Mouse (Mus musculus): ENCODE measurements at regions not wholly inside any gene's neighbourhood (a gene's known extent, or its start where the extent isn't known, plus 50 kb on each side); places are given as distances from the start of the nearest gene placed in this dataset.
A peak's percentile ranks its signal among the peaks of the same experiment; 100 is the strongest.
"Not testable (repeated sequence)": the region's sequence is repeated elsewhere in the genome, so short reads cannot be mapped to it uniquely, and the experiment has no call there.

DNA sequence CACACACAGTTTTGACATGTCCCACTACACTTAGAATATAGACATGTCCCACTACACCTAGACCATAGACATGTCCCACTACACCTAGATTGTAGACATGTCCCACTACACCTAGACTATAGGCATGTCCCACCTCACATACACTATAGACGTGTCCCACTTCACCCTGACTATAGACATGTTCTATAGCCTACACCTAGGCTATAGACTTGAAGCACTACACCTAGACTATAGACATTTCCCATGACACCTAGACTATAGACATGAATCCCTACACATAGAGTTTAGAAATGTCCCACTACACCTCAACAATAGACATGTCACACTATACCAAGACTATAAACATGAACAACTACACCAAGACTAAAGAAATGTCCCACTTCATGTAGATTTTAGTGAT lies 2580.9 kb downstream of the Gm37988 start:
- DNase-seq (ENCODE audit: low read depth, low spot score), result no peak

DNA sequence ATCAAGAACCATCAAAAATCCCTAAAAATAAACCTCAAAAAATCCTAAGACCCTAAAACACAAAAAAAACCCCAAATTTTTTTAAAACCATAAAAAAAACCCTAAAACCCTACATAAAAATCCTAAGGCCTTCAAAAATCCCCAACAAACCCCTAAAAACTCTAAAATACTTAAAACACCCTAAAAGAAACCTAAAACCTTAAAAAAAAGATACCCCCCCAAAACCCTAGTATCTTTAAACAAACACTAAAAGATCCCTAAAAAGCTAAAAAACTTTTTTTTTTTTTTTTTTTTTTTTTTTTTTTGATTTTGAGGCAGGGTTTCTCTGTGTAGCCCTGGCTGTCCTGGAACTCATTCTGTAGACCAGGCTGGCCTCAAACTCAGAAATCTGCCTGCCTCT lies 2585.8 kb downstream of the Gm37988 start:
- DNase-seq (ENCODE audit: low read depth, low spot score), result no peak

DNA sequence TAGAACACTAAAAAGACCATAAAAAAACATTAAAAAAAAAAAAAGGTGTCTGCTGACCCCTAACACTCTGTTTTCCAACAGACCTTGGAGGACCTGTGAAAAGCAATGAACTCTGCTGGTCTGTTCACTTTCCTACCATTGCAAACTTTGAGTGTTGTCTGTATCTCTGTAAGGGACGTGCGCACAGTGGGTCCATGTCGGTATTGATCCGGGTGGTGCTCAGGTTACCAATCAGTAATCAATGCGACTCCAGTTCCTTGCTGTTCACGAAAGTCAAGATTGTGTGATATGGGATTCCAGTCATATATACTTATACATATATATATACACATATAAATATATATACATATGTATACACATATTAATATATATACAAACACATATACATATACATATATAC lies 2586.5 kb downstream of the Gm37988 start:
- DNase-seq (ENCODE audit: low read depth, low spot score), result no peak

DNA sequence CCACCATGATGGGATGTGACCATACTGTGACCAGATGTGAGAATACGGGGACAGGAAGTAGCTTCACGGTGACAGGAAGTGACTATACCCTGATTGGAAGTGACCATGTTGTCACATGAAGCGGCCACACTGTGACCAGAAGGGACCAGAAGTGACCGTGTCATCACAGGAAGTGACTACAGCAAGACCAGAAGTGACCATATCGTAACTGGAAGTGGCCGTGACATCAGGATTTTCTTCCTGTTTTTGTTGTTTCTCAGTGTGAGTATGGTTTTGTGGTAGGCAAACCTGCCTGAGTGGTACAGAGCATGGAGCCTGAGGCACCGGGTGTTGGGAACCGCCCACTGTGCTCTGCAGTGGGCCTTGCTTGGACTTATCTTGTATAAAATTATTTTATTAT lies 2587.8 kb downstream of the Gm37988 start:
- DNase-seq (ENCODE audit: low read depth, low spot score), result no peak

DNA sequence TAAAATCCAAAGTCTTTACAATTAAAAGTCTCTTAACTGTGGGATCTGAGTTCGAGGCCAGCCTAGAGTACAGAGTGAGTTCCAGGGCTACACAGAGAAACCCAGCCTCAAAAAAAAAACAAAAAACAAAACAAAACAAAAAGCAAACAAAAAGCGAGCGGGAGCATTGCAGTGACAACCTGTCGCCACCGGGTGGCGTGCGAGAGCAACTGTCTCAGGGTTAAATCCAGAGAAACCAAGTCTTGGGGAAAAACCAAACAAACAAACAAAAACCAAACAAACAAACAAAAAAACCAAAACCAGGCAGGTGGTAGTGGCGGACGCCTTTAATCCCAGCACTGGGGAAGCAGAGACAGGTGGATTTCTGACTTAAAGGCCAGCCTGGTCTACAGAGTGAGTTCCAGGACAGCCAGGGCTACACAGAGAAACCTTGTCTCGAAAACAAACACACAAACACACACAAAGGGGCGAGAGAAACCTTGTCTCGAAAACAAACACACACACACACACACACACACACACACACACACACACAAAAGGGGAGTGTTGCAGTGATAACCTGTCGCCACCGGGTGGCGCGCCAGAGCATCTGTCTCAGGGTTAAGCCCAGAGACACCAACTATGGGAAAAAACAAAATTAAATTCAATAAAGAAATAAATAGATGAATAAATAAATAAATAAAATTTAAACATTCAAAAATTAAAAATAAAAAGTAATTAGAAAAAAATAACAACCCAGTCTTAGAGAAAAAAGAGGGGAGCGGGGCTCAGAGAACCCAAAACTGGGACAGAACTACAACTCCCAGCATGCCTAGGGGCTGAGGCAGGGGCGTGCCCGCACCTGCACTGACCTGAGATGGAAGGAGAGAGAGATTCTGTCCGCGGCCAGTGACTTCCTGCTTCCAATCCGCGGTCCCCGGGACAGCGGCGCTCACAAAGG lies 2589.4 kb downstream of the Gm37988 start:
- DNase-seq (ENCODE audit: low read depth, low spot score), result peak; percentile 76

DNA sequence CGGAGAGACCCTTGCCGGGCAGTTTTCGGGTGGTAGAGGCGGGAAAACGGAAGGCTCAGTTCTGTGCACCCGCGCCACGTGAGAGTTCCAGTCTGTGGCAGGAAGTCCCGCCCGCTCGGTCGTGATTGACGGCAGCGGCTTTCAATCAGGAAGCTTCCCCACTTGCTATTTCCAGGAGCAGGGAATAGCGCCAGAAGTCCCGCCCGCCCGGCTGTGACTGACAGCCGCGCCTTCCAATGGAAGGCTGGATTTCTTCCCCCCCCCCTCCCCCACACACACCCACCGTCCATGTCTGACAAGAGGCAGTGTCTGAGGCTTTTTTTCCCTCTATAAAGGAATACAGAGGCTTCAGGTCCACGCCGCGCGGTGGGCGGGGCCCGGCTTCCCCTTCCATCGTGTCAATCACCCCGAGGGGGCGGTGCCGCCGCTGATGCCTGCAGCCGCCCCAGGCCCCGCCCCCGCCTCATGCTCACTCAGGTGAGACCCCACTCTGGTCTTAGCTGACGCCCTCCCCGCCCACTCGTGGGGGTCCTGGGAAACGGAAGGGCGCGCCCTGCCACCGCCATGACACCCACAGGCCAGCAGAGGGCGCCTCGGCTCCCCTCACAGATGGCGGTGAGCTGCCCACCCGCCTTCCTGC lies 2590.2 kb downstream of the Gm37988 start:
- DNase-seq (ENCODE audit: low read depth, low spot score), result peak; percentile 94

DNA sequence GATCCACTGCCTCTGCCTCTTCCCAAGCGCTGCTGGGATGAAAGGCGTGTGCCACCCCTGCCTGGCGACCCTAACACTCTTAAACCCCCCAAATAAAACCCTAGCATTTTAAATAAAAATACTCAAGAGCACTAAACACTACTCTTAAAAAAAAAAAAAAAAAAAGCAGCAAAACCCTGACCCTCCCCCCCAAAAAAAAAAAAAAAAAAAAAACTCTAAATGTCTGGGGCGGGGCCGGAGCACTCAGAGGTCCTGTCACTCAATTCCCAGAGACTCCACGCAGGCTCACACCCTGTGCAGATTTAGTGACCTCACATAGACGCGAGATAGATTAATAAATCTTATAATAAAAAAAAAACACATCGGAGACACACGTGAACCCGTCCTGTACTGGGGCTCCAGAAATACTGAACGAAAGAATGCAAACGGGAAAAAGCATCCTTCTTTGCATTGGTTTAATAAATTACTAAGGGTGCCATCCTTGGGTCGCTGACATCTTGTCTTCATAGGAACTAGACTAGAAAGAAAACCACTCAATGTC lies 2591.1 kb downstream of the Gm37988 start:
- no peak for DNase-seq (ENCODE audit: low read depth, low spot score)

DNA sequence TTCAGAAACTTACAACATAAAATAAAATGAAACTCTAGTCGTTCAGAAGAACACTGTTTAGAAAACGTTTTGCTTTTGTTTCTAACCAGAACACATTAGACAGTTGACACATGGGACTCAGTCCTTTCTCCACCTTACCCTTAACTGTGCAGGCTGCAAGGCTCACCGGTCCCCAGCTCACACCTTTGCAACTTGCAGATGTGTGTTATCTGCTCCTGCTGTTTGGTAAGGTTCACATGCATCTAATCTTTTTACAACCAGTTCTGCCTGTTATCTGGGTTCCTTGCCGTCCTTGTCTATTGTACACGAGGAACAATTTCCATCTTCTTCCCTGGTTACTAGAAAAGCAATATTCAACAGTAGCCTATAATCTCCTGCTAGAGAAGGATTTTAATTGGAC lies 2598.0 kb downstream of the Gm37988 start:
- DNase-seq (ENCODE audit: low read depth, low spot score), result not testable (repeated sequence)

DNA sequence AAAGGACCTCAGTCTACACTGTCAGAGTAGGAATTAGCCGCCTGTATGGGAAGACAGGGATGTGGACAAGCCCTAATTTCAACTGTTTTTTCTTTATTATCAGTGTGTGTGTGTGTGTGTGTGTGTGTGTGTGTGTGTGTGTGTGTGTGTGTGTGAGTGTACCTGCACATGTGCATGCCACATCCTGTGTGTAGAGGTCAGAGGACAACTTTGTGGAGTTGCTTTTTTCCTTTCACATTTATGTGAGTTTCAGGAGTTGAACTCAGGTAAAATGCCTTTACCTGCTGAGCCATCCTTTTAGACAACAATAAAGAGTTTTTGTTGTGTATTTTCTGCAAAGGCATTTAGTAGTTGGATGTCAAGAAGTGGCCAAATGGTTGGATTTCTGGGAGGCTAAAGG lies 2606.8 kb downstream of the Gm37988 start:
- DNase-seq (ENCODE audit: low read depth, low spot score), result no peak

DNA sequence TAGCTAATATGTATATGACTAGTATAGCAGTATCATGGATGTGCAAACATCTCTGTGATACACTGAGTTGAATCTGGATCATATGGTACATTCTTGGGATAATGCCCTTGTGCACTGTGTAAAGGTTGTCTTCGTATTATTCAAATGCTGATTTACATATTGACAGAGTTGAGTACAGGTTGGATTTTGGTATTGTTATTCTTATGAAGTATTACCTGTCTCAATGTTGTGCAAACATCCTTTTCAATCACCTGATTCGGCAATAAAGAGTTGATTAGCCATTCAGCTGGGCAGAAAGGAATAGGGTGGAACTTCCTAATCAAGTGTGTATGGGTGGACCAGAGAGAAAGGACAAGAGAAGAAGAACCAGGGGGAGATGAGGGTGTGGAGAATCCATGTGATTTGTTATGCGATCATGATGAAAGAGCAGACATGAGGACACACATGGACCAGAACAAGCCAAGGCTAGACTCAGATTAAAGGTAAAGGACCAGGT lies 2644.0 kb downstream of the Gm37988 start:
- no peak for DNase-seq (ENCODE audit: low read depth, low spot score)

DNA sequence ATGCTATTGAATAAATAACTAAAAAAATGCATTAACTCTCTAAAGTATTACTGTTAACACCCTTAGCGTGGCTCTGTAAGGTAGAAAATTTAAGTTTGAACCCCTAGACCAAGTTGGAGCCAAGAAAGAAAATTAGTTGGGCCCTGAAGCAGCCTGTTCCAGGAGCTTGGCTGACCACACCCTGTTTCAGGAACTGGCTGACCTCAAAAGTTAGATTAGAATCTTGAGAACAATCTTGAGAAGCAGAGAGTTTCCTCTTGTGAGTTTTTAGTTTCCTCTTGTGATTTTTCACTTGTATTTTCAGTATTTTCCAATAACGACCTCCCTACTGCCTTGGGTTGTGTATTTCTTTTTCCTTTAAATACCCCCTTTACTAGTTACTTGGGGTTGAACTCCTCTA lies 2647.2 kb downstream of the Gm37988 start:
- DNase-seq (ENCODE audit: low read depth, low spot score), result no peak

DNA sequence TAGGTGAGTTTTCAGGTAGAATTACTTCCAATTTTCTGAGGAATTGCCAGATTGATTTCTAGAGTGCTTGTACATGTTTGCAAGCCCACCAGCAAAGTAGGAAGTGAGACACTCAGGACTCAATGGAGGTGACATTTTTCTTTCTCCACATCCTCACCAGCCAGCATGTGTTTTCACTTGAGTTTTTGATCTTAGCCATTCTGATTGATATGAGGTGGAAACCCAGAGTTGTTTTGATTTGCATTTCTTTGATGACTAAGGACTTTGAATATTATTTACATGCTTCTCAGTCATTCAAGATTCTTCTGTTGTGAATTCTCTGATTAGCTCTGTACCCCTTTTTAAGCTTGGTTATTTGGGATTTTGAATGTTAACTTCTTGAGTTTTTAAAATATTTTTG lies 2650.2 kb downstream of the Gm37988 start:
- DNase-seq (ENCODE audit: low read depth, low spot score), result no peak

DNA sequence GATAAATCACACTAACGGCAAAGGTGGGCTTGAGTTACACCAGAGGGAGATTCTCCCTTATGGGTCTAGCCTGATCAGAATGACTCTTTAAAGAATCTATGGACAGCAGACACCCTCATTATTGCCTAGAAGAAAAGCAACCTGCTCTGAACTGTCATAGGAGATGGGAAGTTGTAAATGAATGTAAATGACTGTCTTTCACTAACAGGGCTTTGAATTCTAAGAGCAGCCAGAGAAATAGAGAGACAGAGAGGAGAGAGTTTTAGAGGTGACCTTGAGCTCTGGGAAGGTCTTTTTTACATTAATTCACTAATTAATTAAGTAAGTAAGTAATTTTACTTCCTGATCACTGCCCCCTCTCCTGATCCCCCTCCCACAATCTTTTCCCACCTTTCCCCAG lies 2686.4 kb downstream of the Gm37988 start:
- no peak for DNase-seq (ENCODE audit: low read depth, low spot score)

DNA sequence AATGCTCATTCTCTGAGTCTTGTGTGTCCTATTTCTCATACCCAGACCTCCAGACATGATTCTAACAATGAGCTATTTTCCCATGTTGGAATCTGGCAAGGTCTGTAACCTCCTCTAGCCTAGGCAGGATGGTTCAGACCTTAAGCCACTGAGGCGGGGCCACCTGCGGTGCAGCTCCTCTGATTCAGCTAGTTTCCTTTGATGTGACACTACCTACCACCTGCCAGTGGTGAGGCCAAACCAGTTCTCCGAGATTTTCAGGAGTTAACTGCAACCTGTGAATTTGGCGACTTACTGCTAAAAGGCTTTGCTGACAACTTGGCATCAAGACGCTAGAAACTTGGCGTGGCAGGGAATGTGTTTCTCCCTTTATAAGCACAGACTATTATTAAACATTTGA lies 2691.3 kb downstream of the Gm37988 start:
- no peak for DNase-seq (ENCODE audit: low read depth, low spot score)

DNA sequence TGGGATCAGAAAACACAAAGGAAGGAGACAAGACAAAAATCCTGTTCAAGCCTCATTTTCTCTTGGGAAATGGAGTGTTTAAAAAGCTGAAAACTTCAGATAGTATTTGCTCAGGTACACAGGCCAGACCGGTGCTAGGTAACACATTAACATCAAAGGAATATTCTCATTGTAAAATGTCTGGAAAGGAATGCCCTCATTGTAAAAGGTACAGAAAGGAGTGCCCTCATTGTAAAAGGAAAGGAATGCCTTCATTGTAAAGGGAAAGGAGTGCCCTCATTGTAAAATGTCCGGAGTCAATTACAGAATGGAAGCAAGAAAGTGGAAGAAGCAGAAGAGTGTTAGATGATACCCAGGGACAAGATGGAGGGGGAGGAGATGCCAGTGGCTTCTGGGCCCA lies 2694.7 kb downstream of the Gm37988 start:
- no peak for DNase-seq (ENCODE audit: low read depth, low spot score)

DNA sequence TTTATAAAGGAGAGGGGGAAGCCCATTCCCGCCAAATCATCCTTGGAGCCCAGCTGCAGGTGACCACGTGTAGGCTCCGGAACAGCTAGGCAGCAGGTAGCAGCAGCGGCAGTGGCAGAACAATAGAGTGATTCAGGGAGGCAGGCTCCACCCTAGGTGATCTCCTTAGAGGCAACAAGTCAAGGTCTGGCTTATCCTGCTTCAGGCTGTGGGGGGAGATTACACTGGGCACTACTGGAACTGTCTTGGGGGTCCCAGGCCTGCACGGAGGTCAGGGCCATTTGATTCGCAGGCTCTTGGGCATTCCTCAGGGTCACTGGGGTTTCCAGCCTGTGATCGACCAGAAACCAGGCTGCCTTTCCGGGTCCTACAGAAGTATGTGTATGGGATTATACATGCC lies 2711.1 kb downstream of the Gm37988 start:
- no peak for DNase-seq (ENCODE audit: low read depth, low spot score)

DNA sequence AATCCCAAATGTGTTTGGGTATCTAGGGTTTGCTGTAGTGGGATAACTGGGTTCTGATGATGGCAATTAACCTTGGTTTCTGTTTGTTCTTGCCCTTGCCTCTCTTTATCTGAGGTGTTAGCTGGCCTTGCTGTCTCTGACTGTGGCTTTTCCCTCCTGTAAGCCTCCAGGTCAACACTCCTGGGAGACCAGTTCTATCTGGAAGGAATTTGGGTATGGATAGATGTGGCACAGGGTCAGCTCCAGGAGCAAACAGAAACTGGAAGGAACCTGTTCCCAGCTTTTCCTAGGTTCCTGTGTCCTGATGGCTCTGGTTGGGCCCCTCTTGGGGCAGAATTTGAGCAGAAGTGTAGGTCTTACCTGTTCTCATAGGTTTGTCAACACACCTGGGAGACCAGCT lies 2725.8 kb downstream of the Gm37988 start:
- DNase-seq (ENCODE audit: low read depth, low spot score), result no peak

DNA sequence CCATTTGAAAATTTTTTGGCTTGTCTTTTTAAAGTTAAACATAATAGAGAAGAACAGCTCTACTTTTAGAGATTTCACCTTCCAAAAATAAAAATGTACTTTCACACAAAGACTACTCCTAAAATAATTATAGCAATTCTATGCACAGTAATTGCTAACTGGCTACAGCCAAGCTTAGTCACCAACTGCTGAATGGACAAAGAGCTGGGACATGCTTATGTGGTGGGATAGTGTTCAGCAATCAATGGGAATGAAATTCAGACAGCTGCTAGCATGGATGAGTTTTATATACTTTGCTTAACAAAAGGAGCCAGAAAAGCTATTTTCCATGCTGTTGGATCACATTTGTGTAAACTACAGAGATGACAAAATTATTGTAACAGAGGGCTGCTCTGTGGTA lies 2727.5 kb downstream of the Gm37988 start:
- DNase-seq (ENCODE audit: low read depth, low spot score), result no peak

DNA sequence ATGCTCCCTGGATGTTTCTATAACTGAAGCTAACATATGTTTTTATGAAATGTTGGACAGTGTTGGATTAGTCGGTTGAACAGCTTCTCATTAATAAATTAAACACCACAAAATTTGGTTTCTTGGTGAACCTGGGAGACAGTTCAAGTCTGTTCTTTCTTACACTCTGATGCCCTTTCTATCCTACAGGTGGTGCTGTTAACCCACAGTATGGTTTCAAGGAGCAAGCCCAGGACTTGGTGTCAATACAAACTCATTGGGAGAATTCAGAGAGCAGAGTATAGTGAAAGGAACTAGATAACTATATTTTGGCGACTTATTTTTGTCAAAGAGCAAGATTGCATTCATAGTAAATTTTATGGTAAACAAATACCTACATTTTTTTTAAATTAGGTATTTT lies 2735.8 kb downstream of the Gm37988 start:
- DNase-seq (ENCODE audit: low read depth, low spot score), result peak; percentile 2

DNA sequence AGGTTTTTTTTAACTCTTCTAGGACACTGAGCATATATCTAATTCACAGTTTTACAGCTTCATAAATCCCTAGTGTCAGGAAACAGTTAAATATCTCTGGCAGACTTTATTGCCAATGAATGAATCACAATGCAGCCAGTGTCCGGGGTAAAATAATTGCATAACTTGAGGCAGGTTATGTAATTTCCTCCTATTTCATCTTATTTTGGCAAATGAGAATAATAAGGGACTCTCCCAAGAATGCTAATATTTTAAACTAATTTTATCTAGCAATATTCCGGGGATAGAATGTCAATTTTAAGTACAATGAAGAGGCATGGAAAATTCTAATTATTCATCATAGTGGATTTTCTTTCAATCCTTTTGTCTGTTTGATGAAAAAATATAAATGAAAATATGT lies 2740.6 kb downstream of the Gm37988 start:
- no peak for DNase-seq (ENCODE audit: low read depth, low spot score)

DNA sequence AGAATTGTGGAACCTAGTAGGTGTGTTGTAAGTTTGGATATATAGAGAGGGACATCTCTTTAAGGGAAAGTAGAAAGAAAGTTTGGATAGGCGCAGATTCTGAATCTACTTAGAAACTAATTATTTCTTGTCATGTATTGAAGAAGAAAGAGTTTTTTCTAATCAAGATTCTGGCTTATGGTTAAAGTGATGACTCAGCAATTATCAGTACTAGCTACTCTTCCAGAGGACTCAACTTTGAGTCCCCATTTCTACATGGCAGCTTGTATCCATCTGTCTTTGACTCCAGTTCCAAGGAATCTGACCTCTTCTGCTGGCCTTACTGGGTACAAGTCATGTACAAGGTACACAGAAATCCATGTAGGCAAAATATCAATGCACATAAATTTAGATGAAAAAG lies 2767.1 kb downstream of the Gm37988 start:
- no peak for DNase-seq (ENCODE audit: low read depth, low spot score)

DNA sequence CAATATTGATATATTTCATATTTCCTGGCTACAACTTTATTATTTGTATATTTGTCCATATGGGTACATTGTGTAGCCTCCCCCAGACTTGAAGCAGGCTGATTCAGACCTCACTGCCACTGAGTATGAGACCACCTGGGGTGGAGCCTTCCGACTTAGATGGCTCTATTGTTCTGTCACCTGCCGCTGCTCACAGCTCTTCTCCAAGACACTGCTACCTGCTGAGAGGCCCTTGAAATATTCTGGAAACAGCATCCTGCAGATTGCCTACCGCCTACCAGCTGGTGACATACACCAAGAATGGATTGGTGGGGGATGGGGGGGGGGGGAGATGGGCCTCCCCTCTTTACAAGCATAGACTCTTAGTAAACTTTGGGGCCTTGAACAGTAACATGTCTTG lies 2778.7 kb downstream of the Gm37988 start:
- DNase-seq (ENCODE audit: low read depth, low spot score), result no peak

DNA sequence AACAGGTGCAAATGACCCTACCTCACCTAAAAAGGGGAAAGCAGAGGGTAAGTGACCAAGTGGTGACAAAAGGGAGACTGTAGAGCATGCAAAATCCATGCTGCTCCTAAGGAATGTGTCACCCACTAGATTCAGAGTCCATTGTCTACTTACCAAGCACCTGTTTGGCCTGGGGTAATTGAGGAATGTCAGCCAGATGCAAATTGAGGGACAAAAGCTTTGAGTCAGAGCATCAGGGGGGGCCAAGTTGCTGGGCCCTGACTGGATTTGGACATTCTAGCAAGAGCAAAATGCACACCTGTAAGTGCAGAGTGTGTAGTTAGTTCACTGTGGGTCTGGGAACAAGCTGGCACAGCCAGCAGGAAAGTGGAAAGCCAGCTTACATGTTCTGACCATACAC lies 2783.6 kb downstream of the Gm37988 start:
- no peak for DNase-seq (ENCODE audit: low read depth, low spot score)

All from retina, postnatal 7 days (tissue).